Mouse (Mus musculus) lung, postnatal 0 days (tissue): ENCODE measurements around the gene Dhdh.

ENCODE experiments used
- CTCF ChIP-seq: IDR thresholded peaks from 2 replicates; pipeline ENCODE4 v1.5.1; 2016; ENCODE audit warnings: antibody characterized with exemption, mild to moderate bottlenecking
- EP300 ChIP-seq: IDR thresholded peaks from 2 replicates; pipeline ENCODE4 v1.6.1; 2016; ENCODE audit warnings: antibody characterized with exemption, mild to moderate bottlenecking, control low read depth

DNA sequence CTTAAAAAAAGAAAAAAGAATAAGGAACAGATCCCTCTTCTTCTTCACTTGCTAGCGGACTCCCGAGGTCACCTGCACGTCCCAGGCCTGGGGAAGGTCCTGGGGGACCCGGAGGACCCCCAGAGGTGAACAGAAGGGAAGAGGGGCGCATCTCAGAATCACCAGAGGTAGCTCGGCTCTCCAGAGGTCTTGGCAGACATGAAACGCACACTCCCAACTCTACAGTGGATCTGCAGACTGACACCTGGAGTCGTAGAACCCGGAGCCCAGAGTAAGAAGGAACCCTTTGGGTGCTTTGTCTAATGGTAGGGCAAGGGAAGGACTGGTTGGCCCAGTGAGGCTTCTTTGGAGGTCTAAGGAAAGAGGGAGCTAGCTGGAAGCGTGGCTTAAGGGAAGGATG is 49.0 kb upstream of the Dhdh start:
- TF ChIP-seq CTCF: no peak
- TF ChIP-seq EP300: no peak
